ENCODE assay signal across 32 mouse cellular contexts in genomic region chr5:4079086-4079485, GRCm38 (mm10). TPM values are rescaled to one million over a fixed set of nuclear protein-coding genes. Genes with fewer than 3 reads are reported as not detected.
DNase-seq lines count a peak whose midpoint lies in the region; ATAC-seq and TF ChIP-seq lines count a peak whose summit lies in the region.
"Had no signal": no experiment of that assay in that cellular context is flagged by ENCODE, and none has a peak within 500 bp of the region (broad histone marks: within the 10 kb centered on the region; RNA-seq: fewer than 3 reads in every experiment).

No protein-coding gene starts in this region.

- ATAC-seq in forebrain, embryonic 13.5 days, result peak; percentile 48; the same call in 1 of the 2 replicates
- ATAC-seq in hindbrain, postnatal 0 days, result 0 out of 2 replicates have a peak, but pooled peaks have one; percentile 19
- no peak for ATAC-seq in hindbrain, embryonic 11.5 days (ENCODE audit: low FRiP score)
- 0 out of 2 replicates have a peak, but pooled peaks have one; percentile 7 for ATAC-seq in neural tube, embryonic 14.5 days (ENCODE audit: low read depth)
- ATAC-seq: CD4-positive, CD25-positive, alpha-beta regulatory T cell, adult 4 months; inflammation-experienced regulatory T-cells, adult 6 months; liver, embryonic 12.5 days; lung, postnatal 0 days had no signal

- H3K4me1 ChIP-seq in forebrain, embryonic 13.5 days, result no peaks in the 10 kb centered on the region
- H3K4me1 ChIP-seq in forebrain, embryonic 10.5 days, result no peaks in the 10 kb centered on the region
- H3K4me1 ChIP-seq in hindbrain, postnatal 0 days (ENCODE audit: insufficient read depth, low read length), result no peaks in the 10 kb centered on the region
- H3K4me1 ChIP-seq in hindbrain, embryonic 11.5 days (replicated peaks; ENCODE audit: control insufficient read depth, insufficient read depth, low read length), result no peaks in the 10 kb centered on the region
- no peaks in the 10 kb centered on the region for H3K4me1 ChIP-seq in neural tube, embryonic 14.5 days (ENCODE audit: control insufficient read depth, insufficient read depth, low read length)
- H3K4me1 ChIP-seq: embryonic facial prominence, embryonic 13.5 days; heart, embryonic 10.5 days; kidney, embryonic 15.5 days; liver, embryonic 12.5 days; megakaryocyte, embryonic 14.5 days; stomach, embryonic 15.5 days had no signal

- WGBS in forebrain, embryonic 13.5 days, result 85% methylated on average over 3 of the region's 3 CpGs
- WGBS in forebrain, embryonic 10.5 days, result 90% methylated on average over 3 of the region's 3 CpGs
- WGBS in hindbrain, postnatal 0 days, result 92% methylated on average over 3 of the region's 3 CpGs
- WGBS in hindbrain, embryonic 11.5 days, result 92% methylated on average over 3 of the region's 3 CpGs
- 96% methylated on average over 3 of the region's 3 CpGs for WGBS in neural tube, embryonic 14.5 days

- no peak for TF ChIP-seq CTCF in hindbrain, postnatal 0 days (IDR thresholded peaks at IDR 0.05; ENCODE audit: low read depth)

- H3K27me3 ChIP-seq in forebrain, embryonic 13.5 days, result no peaks in the 10 kb centered on the region
- H3K27me3 ChIP-seq in forebrain, embryonic 10.5 days (ENCODE audit: poor library complexity, severe bottlenecking), result no peaks in the 10 kb centered on the region
- H3K27me3 ChIP-seq in hindbrain, postnatal 0 days (ENCODE audit: insufficient read depth, low read length), result no peaks in the 10 kb centered on the region
- H3K27me3 ChIP-seq in hindbrain, embryonic 11.5 days (ENCODE audit: control insufficient read depth, insufficient read depth, low read length), result no peaks in the 10 kb centered on the region
- H3K27me3 ChIP-seq in neural tube, embryonic 14.5 days (ENCODE audit: control insufficient read depth, insufficient read depth, low read length), result no peaks in the 10 kb centered on the region
- H3K27me3 ChIP-seq: embryonic facial prominence, embryonic 13.5 days; kidney, embryonic 15.5 days; limb, embryonic 13.5 days; liver, embryonic 12.5 days; megakaryocyte, embryonic 14.5 days; stomach, embryonic 15.5 days had no signal

- peaks cover 78% of the 10 kb centered on the region for H3K36me3 ChIP-seq in forebrain, embryonic 13.5 days (ENCODE audit: poor library complexity, severe bottlenecking)
- H3K36me3 ChIP-seq in forebrain, embryonic 10.5 days (replicated peaks), result peaks cover 90% of the 10 kb centered on the region
- H3K36me3 ChIP-seq in hindbrain, postnatal 0 days (ENCODE audit: insufficient read depth, low read length), result peaks cover 51% of the 10 kb centered on the region
- H3K36me3 ChIP-seq in hindbrain, embryonic 11.5 days (ENCODE audit: control insufficient read depth, insufficient read depth, low read length), result peaks cover 14% of the 10 kb centered on the region; the same call in 1 of the 2 replicates
- peaks cover 65% of the 10 kb centered on the region for H3K36me3 ChIP-seq in neural tube, embryonic 14.5 days (ENCODE audit: control insufficient read depth, insufficient read depth, low read length)

- H3K9me3 ChIP-seq in forebrain, embryonic 13.5 days (replicated peaks), result no peaks in the 10 kb centered on the region
- no peaks in the 10 kb centered on the region for H3K9me3 ChIP-seq in forebrain, embryonic 10.5 days
- H3K9me3 ChIP-seq in hindbrain, postnatal 0 days (ENCODE audit: low read length), result no peaks in the 10 kb centered on the region
- no peaks in the 10 kb centered on the region for H3K9me3 ChIP-seq in hindbrain, embryonic 11.5 days (ENCODE audit: control insufficient read depth, low read length)
- no peaks in the 10 kb centered on the region for H3K9me3 ChIP-seq in neural tube, embryonic 14.5 days (ENCODE audit: control insufficient read depth, low read length)
- H3K9me3 ChIP-seq: heart, embryonic 10.5 days; kidney, embryonic 15.5 days; limb, embryonic 13.5 days; liver, embryonic 12.5 days; megakaryocyte, embryonic 14.5 days; stomach, embryonic 15.5 days had no signal

- no peak overlapping the region for H3K27ac ChIP-seq in forebrain, embryonic 13.5 days
- no peak overlapping the region for H3K27ac ChIP-seq in forebrain, embryonic 10.5 days
- no peak overlapping the region for H3K27ac ChIP-seq in hindbrain, postnatal 0 days
- no peak overlapping the region for H3K27ac ChIP-seq in hindbrain, embryonic 11.5 days (ENCODE audit: low read depth, low read length)
- no peak overlapping the region for H3K27ac ChIP-seq in neural tube, embryonic 14.5 days (ENCODE audit: low read depth, low read length)
- H3K27ac ChIP-seq: embryonic facial prominence, embryonic 13.5 days; heart, embryonic 10.5 days; kidney, embryonic 15.5 days; layer of hippocampus, adult 2 months; left cerebral cortex, adult 2 months; limb, embryonic 13.5 days; liver, embryonic 12.5 days; stomach, embryonic 15.5 days had no signal

- H3K4me3 ChIP-seq in forebrain, embryonic 13.5 days, result no peak overlapping the region
- no peak overlapping the region for H3K4me3 ChIP-seq in forebrain, embryonic 10.5 days
- no peak overlapping the region for H3K4me3 ChIP-seq in hindbrain, postnatal 0 days (ENCODE audit: low read length)
- no peak overlapping the region for H3K4me3 ChIP-seq in hindbrain, embryonic 11.5 days (ENCODE audit: low read depth, low read length)
- H3K4me3 ChIP-seq in neural tube, embryonic 14.5 days (ENCODE audit: low read depth, low read length), result no peak overlapping the region
- H3K4me3 ChIP-seq: embryonic facial prominence, embryonic 13.5 days; heart, embryonic 10.5 days; kidney, embryonic 15.5 days; layer of hippocampus, adult 2 months; left cerebral cortex, adult 2 months; limb, embryonic 13.5 days; liver, embryonic 12.5 days; megakaryocyte, embryonic 14.5 days; stomach, embryonic 15.5 days had no signal

- no peak overlapping the region for H3K4me2 ChIP-seq in forebrain, embryonic 13.5 days
- no peak overlapping the region for H3K4me2 ChIP-seq in hindbrain, postnatal 0 days (ENCODE audit: low read depth, low read length)
- no peak overlapping the region for H3K4me2 ChIP-seq in hindbrain, embryonic 11.5 days (replicated peaks; ENCODE audit: low read depth, low read length)
- H3K4me2 ChIP-seq in neural tube, embryonic 14.5 days (ENCODE audit: low read depth, low read length), result no peak overlapping the region
- H3K4me2 ChIP-seq: embryonic facial prominence, embryonic 13.5 days; kidney, embryonic 15.5 days; limb, embryonic 13.5 days; liver, embryonic 12.5 days; stomach, embryonic 15.5 days had no signal

- no peak for DNase-seq in forebrain, embryonic 10.5 days (ENCODE audit: extremely low spot score, low spot score)
- DNase-seq in hindbrain, postnatal 0 days (ENCODE audit: low spot score), result no peak
- DNase-seq in hindbrain, embryonic 11.5 days (ENCODE audit: low spot score), result no peak
- DNase-seq in neural tube, embryonic 10.5 days (ENCODE audit: extremely low spot score, low spot score), result no peak
- DNase-seq in cerebellum, postnatal 25 days, result no peak
- DNase-seq in kidney, postnatal 4 days, result no peak
- DNase-seq: adrenal gland, postnatal 25 days; cerebellum, adult 11-12 months; cerebellum, adult 9-11 months; gastrocnemius, postnatal 25 days; heart, adult 11 months; heart, postnatal 36 days; kidney, adult 11 months; kidney, postnatal 25 days; lung, adult 18-20 months; lung, postnatal 4 days; right cerebral cortex, postnatal 25 days; thymus, postnatal 14 days had no signal

- no peak overlapping the region for H3K9ac ChIP-seq in forebrain, embryonic 13.5 days
- H3K9ac ChIP-seq in hindbrain, postnatal 0 days (replicated peaks; ENCODE audit: low read length), result no peak overlapping the region
- H3K9ac ChIP-seq in hindbrain, embryonic 11.5 days (ENCODE audit: low read depth, low read length), result no peak overlapping the region
- H3K9ac ChIP-seq in neural tube, embryonic 14.5 days (replicated peaks; ENCODE audit: low read depth, low read length), result no peak overlapping the region
- H3K9ac ChIP-seq: embryonic facial prominence, embryonic 13.5 days; kidney, embryonic 15.5 days; limb, embryonic 13.5 days; liver, embryonic 12.5 days; stomach, embryonic 15.5 days had no signal

RNA-seq across cellular contexts. Expression of gene Cyp51, which starts 25.5 kb away (rescaled TPM):
- polyA plus RNA-seq in forebrain, embryonic 13.5 days (2015; fragmentation: Nextera tagmentation; extraction: Ambion mirVana), result 115 and 126 TPM in 2 replicates
- polyA plus RNA-seq in forebrain, embryonic 10.5 days (2016; fragmentation: Nextera tagmentation; extraction: Ambion mirVana), result 126 and 128 TPM in 2 replicates
- 156 and 221 TPM in 2 replicates for total RNA-seq in hindbrain, postnatal 0 days (2014; rRNA removed)
- polyA plus RNA-seq in hindbrain, postnatal 0 days (2015; fragmentation: Nextera tagmentation; extraction: Ambion mirVana), result 100 and 104 TPM in 2 replicates
- polyA plus RNA-seq in hindbrain, embryonic 11.5 days (2014; fragmentation: Nextera tagmentation; extraction: Ambion mirVana), result 184 and 192 TPM in 2 replicates
- polyA plus RNA-seq in neural tube, embryonic 14.5 days (2014; fragmentation: Nextera tagmentation; extraction: Ambion mirVana), result 160 and 177 TPM in 2 replicates
